Mouse (Mus musculus): ENCODE data around the gene Bhlhb9. TPM values are rescaled to one million over a fixed set of nuclear protein-coding genes. Genes with fewer than 3 reads are reported as not detected.

The Bhlhb9 gene
- 9.0 TPM for polyA plus RNA-seq (2014; fragmentation: Illumina TruSeq; extraction: RNeasy Lipid Tissue Mini Kit (QIAGEN cat#74804); ENCODE audit: low read depth, low replicate concordance)

GRCm38 (mm10) chrX:135797212-135797644 lies at the start of gene Bhlhb9:
Gene Bhlhb9, plus strand, starts transcription at chrX:135797594.

GRCm38 (mm10) chrX:135838521-135839360 lies 41.3 kb downstream of the Bhlhb9 start, which contains the start of gene Gprasp2:
Gene Gprasp2, plus strand, starts transcription at chrX:135839034.

Other genes starting within 250 kb of the Bhlhb9 start
- not detected for gene Nxf7, start 198.8 kb upstream of the Bhlhb9 start, polyA plus RNA-seq (2014; fragmentation: Illumina TruSeq; extraction: RNeasy Lipid Tissue Mini Kit (QIAGEN cat#74804); ENCODE audit: low read depth, low replicate concordance)
- gene Prame, start 169.9 kb upstream of the Bhlhb9 start, polyA plus RNA-seq (2014; fragmentation: Illumina TruSeq; extraction: RNeasy Lipid Tissue Mini Kit (QIAGEN cat#74804); ENCODE audit: low read depth, low replicate concordance) = not detected
- not detected for gene Tcp11x2, start 103.8 kb upstream of the Bhlhb9 start, polyA plus RNA-seq (2014; fragmentation: Illumina TruSeq; extraction: RNeasy Lipid Tissue Mini Kit (QIAGEN cat#74804); ENCODE audit: low read depth, low replicate concordance)
- not detected for gene Tmsb15a, start 72.3 kb upstream of the Bhlhb9 start, polyA plus RNA-seq (2014; fragmentation: Illumina TruSeq; extraction: RNeasy Lipid Tissue Mini Kit (QIAGEN cat#74804); ENCODE audit: low read depth, low replicate concordance)
- 5.6 TPM for gene Armcx5, start 54.9 kb upstream of the Bhlhb9 start, polyA plus RNA-seq (2014; fragmentation: Illumina TruSeq; extraction: RNeasy Lipid Tissue Mini Kit (QIAGEN cat#74804); ENCODE audit: low read depth, low replicate concordance)
- gene Gprasp1, start 54.9 kb upstream of the Bhlhb9 start, polyA plus RNA-seq (2014; fragmentation: Illumina TruSeq; extraction: RNeasy Lipid Tissue Mini Kit (QIAGEN cat#74804); ENCODE audit: low read depth, low replicate concordance) = 10.7 TPM
- gene Gprasp2, start 41.4 kb downstream of the Bhlhb9 start, polyA plus RNA-seq (2014; fragmentation: Illumina TruSeq; extraction: RNeasy Lipid Tissue Mini Kit (QIAGEN cat#74804); ENCODE audit: low read depth, low replicate concordance) = 0.21 TPM
- not detected for gene Arxes2, start 196.2 kb downstream of the Bhlhb9 start, polyA plus RNA-seq (2014; fragmentation: Illumina TruSeq; extraction: RNeasy Lipid Tissue Mini Kit (QIAGEN cat#74804); ENCODE audit: low read depth, low replicate concordance)
- not detected for gene Arxes1, start 235.8 kb downstream of the Bhlhb9 start, polyA plus RNA-seq (2014; fragmentation: Illumina TruSeq; extraction: RNeasy Lipid Tissue Mini Kit (QIAGEN cat#74804); ENCODE audit: low read depth, low replicate concordance)